Mouse (Mus musculus): ENCODE measurements at regions not wholly inside any gene's neighbourhood (a gene's known extent, or its start where the extent isn't known, plus 50 kb on each side); places are given as distances from the start of the nearest gene placed in this dataset.
"Not testable (repeated sequence)": the region's sequence is repeated elsewhere in the genome, so short reads cannot be mapped to it uniquely, and the experiment has no call there.

GRCm38 (mm10) chr11:121951726-121952125, 121.7 kb downstream of the Ptchd3 start:
- not testable (repeated sequence) for TF ChIP-seq POLR2A (IDR thresholded peaks at IDR 0.05; ENCODE audit: control insufficient read depth, low read depth, low read length); CTCF (IDR thresholded peaks at IDR 0.05; ENCODE audit: control insufficient read depth, insufficient read depth, insufficient replicate concordance, low read depth, low read length)
